Mouse (Mus musculus) testis, adult 2 months (tissue): ENCODE measurements at regions not wholly inside any gene's neighbourhood (a gene's known extent, or its start where the extent isn't known, plus 50 kb on each side); places are given as distances from the start of the nearest gene placed in this dataset.

Experiments used
- H3K27ac ChIP-seq: fragments of 200-500 bp; 2 replicates; pipeline ENCODE4 v1.5.1; 2012; ENCODE audit warnings: low read depth, low read length; ENCODE audit not compliant: control insufficient read depth, insufficient read depth
- H3K27me3 ChIP-seq: fragments of 200-500 bp; 2 replicates; pipeline ENCODE4 v1.6.1; 2012; ENCODE audit warnings: mild to moderate bottlenecking, low read length, moderate library complexity; ENCODE audit not compliant: control insufficient read depth, insufficient read depth
- H3K36me3 ChIP-seq: fragments of 200-500 bp; 2 replicates; pipeline ENCODE4 v1.6.1; 2012; ENCODE audit warnings: mild to moderate bottlenecking, low read length; ENCODE audit not compliant: control insufficient read depth, insufficient read depth
- H3K4me1 ChIP-seq: fragments of 200-500 bp; 2 replicates; pipeline ENCODE4 v1.6.1; 2012; ENCODE audit warnings: low read length; ENCODE audit not compliant: control insufficient read depth, insufficient read depth
- H3K4me3 ChIP-seq: fragments of 200-500 bp; 2 replicates; pipeline ENCODE4 v1.5.1; 2012; ENCODE audit warnings: low read depth, mild to moderate bottlenecking, low read length, moderate library complexity, mixed read lengths; ENCODE audit not compliant: control insufficient read depth
- CTCF ChIP-seq: fragments of 200-500 bp; IDR thresholded peaks from 2 replicates; pipeline ENCODE4 v1.5.1; 2012; ENCODE audit warnings: low read depth, mild to moderate bottlenecking, inconsistent platforms, low read length, moderate library complexity; ENCODE audit not compliant: control insufficient read depth, insufficient read depth, insufficient replicate concordance
- POLR2A ChIP-seq: fragments of 200-500 bp; IDR thresholded peaks from 2 replicates; pipeline ENCODE4 v1.6.1; 2012; ENCODE audit warnings: low read depth, mild to moderate bottlenecking, inconsistent platforms, low read length, moderate library complexity; ENCODE audit not compliant: control insufficient read depth

- Histone ChIP-seq H3K27ac (no peak overlapping the region), H3K4me1 (no peaks in the 10 kb centered on the region), H3K36me3 (no peaks in the 10 kb centered on the region), H3K4me3 (no peak overlapping the region), H3K27me3 (no peaks in the 10 kb centered on the region)
- TF ChIP-seq POLR2A: no peak
- TF ChIP-seq CTCF: no peak
Observed at GRCm38 (mm10) chr1:137919739-137920563, 255.6 kb downstream of the Ptprc start.

GRCm38 (mm10) chr1:137917449-137917848 lies 258.1 kb downstream of the Ptprc start:
- TF ChIP-seq CTCF (no peak), POLR2A (no peak)
- Histone ChIP-seq H3K27me3 (no peaks in the 10 kb centered on the region), H3K4me3 (no peak overlapping the region), H3K27ac (no peak overlapping the region), H3K4me1 (no peaks in the 10 kb centered on the region), H3K36me3 (no peaks in the 10 kb centered on the region)

GRCm38 (mm10) chr1:137906883-137907282 lies 268.6 kb downstream of the Ptprc start:
- H3K27ac ChIP-seq: no peak overlapping the region
- no peaks in the 10 kb centered on the region for H3K36me3 ChIP-seq
- TF ChIP-seq POLR2A (no peak), CTCF (no peak)
- no peaks in the 10 kb centered on the region for H3K27me3 ChIP-seq
- no peaks in the 10 kb centered on the region for H3K4me1 ChIP-seq
- no peak overlapping the region for H3K4me3 ChIP-seq

GRCm38 (mm10) chr1:137906477-137906876 lies 269.0 kb downstream of the Ptprc start:
- no peaks in the 10 kb centered on the region for H3K36me3 ChIP-seq
- H3K4me3 ChIP-seq: no peak overlapping the region
- H3K4me1 ChIP-seq: no peaks in the 10 kb centered on the region
- TF ChIP-seq POLR2A (no peak), CTCF (no peak)
- no peak overlapping the region for H3K27ac ChIP-seq
- no peaks in the 10 kb centered on the region for H3K27me3 ChIP-seq

- Histone ChIP-seq H3K4me1 (no peaks in the 10 kb centered on the region), H3K4me3 (no peak overlapping the region), H3K27me3 (no peaks in the 10 kb centered on the region), H3K27ac (no peak overlapping the region), H3K36me3 (no peaks in the 10 kb centered on the region)
- TF ChIP-seq POLR2A: no peak
- TF ChIP-seq CTCF: no peak
Observed at GRCm38 (mm10) chr1:137905566-137905965, 269.9 kb downstream of the Ptprc start.

GRCm38 (mm10) chr1:137903351-137903750 lies 272.2 kb downstream of the Ptprc start:
- Histone ChIP-seq H3K27me3 (no peaks in the 10 kb centered on the region), H3K4me1 (no peaks in the 10 kb centered on the region), H3K27ac (no peak overlapping the region), H3K4me3 (no peak overlapping the region), H3K36me3 (no peaks in the 10 kb centered on the region)
- no peak for TF ChIP-seq CTCF
- TF ChIP-seq POLR2A: no peak

- Histone ChIP-seq H3K27me3 (no peaks in the 10 kb centered on the region), H3K27ac (no peak overlapping the region), H3K36me3 (no peaks in the 10 kb centered on the region), H3K4me1 (no peaks in the 10 kb centered on the region), H3K4me3 (no peak overlapping the region)
- TF ChIP-seq POLR2A: no peak
- no peak for TF ChIP-seq CTCF
Observed at GRCm38 (mm10) chr1:137902859-137903258, 272.6 kb downstream of the Ptprc start.
